Mouse (Mus musculus): ENCODE results near the gene Six6. TPM values are rescaled to one million over a fixed set of nuclear protein-coding genes. Genes with fewer than 3 reads are reported as not detected.

The Six6 gene
- polyA plus RNA-seq, 1 experiment, result not detected

- Histone ChIP-seq H3K36me3 (ENCODE audit: control insufficient read depth, insufficient read depth, low read length) (no peaks in the 10 kb centered on the region), H3K4me3 (ENCODE audit: extremely low read depth, insufficient read depth, insufficient read length) (no peak within 1 kb of the TSS), H3K27ac (ENCODE audit: insufficient read depth, low read length) (no peak within 1 kb of the TSS), H3K27me3 (ENCODE audit: control insufficient read depth, insufficient read depth, low read length) (peaks cover 26% of the 10 kb centered on the region), H3K4me1 (ENCODE audit: control insufficient read depth, insufficient read depth, insufficient read length) (no peaks in the 10 kb centered on the region)
- WGBS, result 7% methylated on average over 39 of the region's 39 CpGs
- no peak for DNase-seq (ENCODE audit: low read depth in 1 of 2, low spot score in 2 of 2)
- no peak for TF ChIP-seq POLR2A (IDR thresholded peaks at IDR 0.05; ENCODE audit: low read depth, low read length)
- TF ChIP-seq CTCF (IDR thresholded peaks at IDR 0.05; ENCODE audit: extremely low read depth, insufficient read depth, insufficient read length, insufficient replicate concordance), result no peak
Observed at GRCm38 (mm10) chr12:72940071-72940821, 554 bp downstream of the Six6 start, which contains the start of gene 4930447C04Rik. TSS of gene 4930447C04Rik (minus strand) at chr12:72940774.

GRCm38 (mm10) chr12:72940822-72941397, 1.2 kb downstream of the Six6 start:
- WGBS, result 9% methylated on average over 11 of the region's 11 CpGs
- no peaks in the 10 kb centered on the region for H3K36me3 ChIP-seq (ENCODE audit: control insufficient read depth, insufficient read depth, low read length)
- DNase-seq (ENCODE audit: low read depth in 1 of 2, low spot score in 2 of 2), result no peak
- TF ChIP-seq CTCF (IDR thresholded peaks at IDR 0.05; ENCODE audit: extremely low read depth, insufficient read depth, insufficient read length, insufficient replicate concordance), result no peak
- no peak for TF ChIP-seq POLR2A (IDR thresholded peaks at IDR 0.05; ENCODE audit: low read depth, low read length)
- no peak overlapping the region for H3K27ac ChIP-seq (ENCODE audit: insufficient read depth, low read length)
- H3K27me3 ChIP-seq (ENCODE audit: control insufficient read depth, insufficient read depth, low read length), result peaks cover 28% of the 10 kb centered on the region
- no peak overlapping the region for H3K4me3 ChIP-seq (ENCODE audit: extremely low read depth, insufficient read depth, insufficient read length)
- no peaks in the 10 kb centered on the region for H3K4me1 ChIP-seq (ENCODE audit: control insufficient read depth, insufficient read depth, insufficient read length)

GRCm38 (mm10) chr12:72941398-72942051, 1.8 kb downstream of the Six6 start:
- H3K36me3 ChIP-seq (ENCODE audit: control insufficient read depth, insufficient read depth, low read length), result no peaks in the 10 kb centered on the region
- DNase-seq (ENCODE audit: low read depth in 1 of 2, low spot score in 2 of 2), result no peak
- no peak overlapping the region for H3K4me3 ChIP-seq (ENCODE audit: extremely low read depth, insufficient read depth, insufficient read length)
- H3K27ac ChIP-seq (ENCODE audit: insufficient read depth, low read length), result no peak overlapping the region
- H3K4me1 ChIP-seq (ENCODE audit: control insufficient read depth, insufficient read depth, insufficient read length), result no peaks in the 10 kb centered on the region
- 5% methylated on average over 32 of the region's 32 CpGs for WGBS
- TF ChIP-seq POLR2A (IDR thresholded peaks at IDR 0.05; ENCODE audit: low read depth, low read length) (no peak), CTCF (IDR thresholded peaks at IDR 0.05; ENCODE audit: extremely low read depth, insufficient read depth, insufficient read length, insufficient replicate concordance) (no peak)
- H3K27me3 ChIP-seq (ENCODE audit: control insufficient read depth, insufficient read depth, low read length), result peaks cover 28% of the 10 kb centered on the region

- H3K27me3 ChIP-seq (ENCODE audit: control insufficient read depth, insufficient read depth, low read length), result peaks cover 28% of the 10 kb centered on the region
- H3K36me3 ChIP-seq (ENCODE audit: control insufficient read depth, insufficient read depth, low read length), result no peaks in the 10 kb centered on the region
- no peak for DNase-seq (ENCODE audit: low read depth in 1 of 2, low spot score in 2 of 2)
- no peak overlapping the region for H3K27ac ChIP-seq (ENCODE audit: insufficient read depth, low read length)
- no peak for TF ChIP-seq POLR2A (IDR thresholded peaks at IDR 0.05; ENCODE audit: low read depth, low read length)
- H3K4me3 ChIP-seq (ENCODE audit: extremely low read depth, insufficient read depth, insufficient read length), result no peak overlapping the region
- no peaks in the 10 kb centered on the region for H3K4me1 ChIP-seq (ENCODE audit: control insufficient read depth, insufficient read depth, insufficient read length)
- 31% methylated on average over 6 of the region's 6 CpGs for WGBS
Observed at GRCm38 (mm10) chr12:72942171-72942570, 2.5 kb downstream of the Six6 start.

GRCm38 (mm10) chr12:72943574-72944110, 4.0 kb downstream of the Six6 start:
- H3K4me1 ChIP-seq (ENCODE audit: control insufficient read depth, insufficient read depth, insufficient read length), result no peaks in the 10 kb centered on the region
- no peak for DNase-seq (ENCODE audit: low read depth in 1 of 2, low spot score in 2 of 2)
- H3K4me3 ChIP-seq (ENCODE audit: extremely low read depth, insufficient read depth, insufficient read length), result no peak overlapping the region
- WGBS, result 14% methylated on average over 2 of the region's 2 CpGs
- H3K27ac ChIP-seq (ENCODE audit: insufficient read depth, low read length), result no peak overlapping the region
- peaks cover 28% of the 10 kb centered on the region for H3K27me3 ChIP-seq (ENCODE audit: control insufficient read depth, insufficient read depth, low read length)
- TF ChIP-seq POLR2A (IDR thresholded peaks at IDR 0.05; ENCODE audit: low read depth, low read length), result no peak
- no peak for TF ChIP-seq CTCF (IDR thresholded peaks at IDR 0.05; ENCODE audit: extremely low read depth, insufficient read depth, insufficient read length, insufficient replicate concordance)
- no peaks in the 10 kb centered on the region for H3K36me3 ChIP-seq (ENCODE audit: control insufficient read depth, insufficient read depth, low read length)

GRCm38 (mm10) chr12:72944411-72945225, 4.9 kb downstream of the Six6 start:
- Histone ChIP-seq H3K27ac (ENCODE audit: insufficient read depth, low read length) (no peak overlapping the region), H3K4me3 (ENCODE audit: extremely low read depth, insufficient read depth, insufficient read length) (no peak overlapping the region), H3K27me3 (ENCODE audit: control insufficient read depth, insufficient read depth, low read length) (peaks cover 24% of the 10 kb centered on the region), H3K36me3 (ENCODE audit: control insufficient read depth, insufficient read depth, low read length) (no peaks in the 10 kb centered on the region), H3K4me1 (ENCODE audit: control insufficient read depth, insufficient read depth, insufficient read length) (no peaks in the 10 kb centered on the region)
- TF ChIP-seq POLR2A (IDR thresholded peaks at IDR 0.05; ENCODE audit: low read depth, low read length), result no peak
- 6% methylated on average over 24 of the region's 24 CpGs for WGBS
- no peak for DNase-seq (ENCODE audit: low read depth in 1 of 2, low spot score in 2 of 2)

Data from spleen, adult 2 months (tissue).